Mouse (Mus musculus) adrenal gland, adult 2 months (tissue): ENCODE measurements at regions not wholly inside any gene's neighbourhood (a gene's known extent, or its start where the extent isn't known, plus 50 kb on each side); places are given as distances from the start of the nearest gene placed in this dataset.

ENCODE experiments used
- DNase-seq: peaks from one replicate; pipeline ENCODE4 v3.0.0; 2021

- no peak for DNase-seq
Observed at GRCm38 (mm10) chr4:78666326-78666725, 454.6 kb upstream of the Ptprd start.

GRCm38 (mm10) chr4:78642773-78643172, 431.0 kb upstream of the Ptprd start:
- no peak for DNase-seq

- peak; percentile 1 for DNase-seq
Observed at GRCm38 (mm10) chr4:78606461-78606830, 394.7 kb upstream of the Ptprd start.

GRCm38 (mm10) chr4:78605763-78606460, 394.2 kb upstream of the Ptprd start:
- DNase-seq = no peak

GRCm38 (mm10) chr4:78581590-78581989, 369.8 kb upstream of the Ptprd start:
- DNase-seq = no peak

- peak; percentile 6 for DNase-seq
Observed at GRCm38 (mm10) chr4:78565356-78565755, 353.6 kb upstream of the Ptprd start.
